Mouse (Mus musculus) v-Abl transformed pro-B cells (cell line): ENCODE measurements around the gene Ntrk2.

Source experiments
- in situ Hi-C, 2 experiments: fragments of 400-800 bp; cut with MboI; formaldehyde crosslinking; loops; one replicate each; pipeline ENCODE4 v1.15.1; 2025; ENCODE audit not compliant: unreplicated experiment in 2 of 2

Ntrk2 gene

GRCm38 (mm10) chr13:59181188-59181947 lies 375.0 kb downstream of the Ntrk2 start:
- in situ Hi-C loops, result no loop called here

- in situ Hi-C loops, result no loop called here
Measured at GRCm38 (mm10) chr13:59182630-59183029, 376.3 kb downstream of the Ntrk2 start.
